Mouse (Mus musculus): Measurements from ENCODE around the gene Gmppa. TPM values are rescaled to one million over a fixed set of nuclear protein-coding genes. Genes with fewer than 3 reads are reported as not detected.
A peak's percentile ranks its signal among the peaks of the same experiment; 100 is the strongest.

The Gmppa gene
- polyA plus RNA-seq, 1 experiment from 2014 or later: 103 TPM

DNA sequence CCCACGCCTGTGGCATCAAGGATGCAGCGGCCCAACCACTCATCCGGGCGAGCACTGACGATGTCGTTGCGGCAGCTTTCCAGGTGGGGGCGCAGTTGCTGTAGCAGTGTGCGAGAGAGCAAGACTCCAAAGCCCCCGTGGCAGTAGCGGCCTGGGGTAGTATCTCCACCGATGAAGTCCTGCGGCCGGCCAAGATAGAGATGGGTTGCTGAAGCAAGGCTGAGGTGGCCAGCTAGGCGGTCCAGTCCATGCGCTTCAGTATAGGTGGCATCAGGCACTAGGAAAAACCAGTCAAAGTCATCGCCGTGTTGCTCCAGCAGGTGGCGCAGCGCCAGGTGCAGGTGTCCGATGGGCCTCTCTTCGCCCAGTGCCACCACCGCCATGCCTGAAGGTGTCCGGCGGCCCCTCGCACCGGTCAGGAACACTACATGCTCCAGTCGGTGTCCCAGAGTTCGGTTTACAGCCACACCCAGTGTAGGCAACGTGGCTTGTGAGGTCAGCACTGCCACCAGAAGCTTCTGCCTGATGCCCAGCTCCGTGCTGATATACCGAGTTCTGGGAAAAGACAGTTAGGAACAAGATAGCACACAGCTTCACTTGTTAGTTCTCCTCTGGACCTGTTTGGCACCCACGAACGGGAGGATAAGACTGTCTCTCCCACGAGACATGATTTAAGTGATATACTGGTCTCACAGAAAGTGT is 41.7 kb downstream of the Gmppa start:
- no peak for ATAC-seq (ENCODE audit: insufficient number of reproducible peaks, low FRiP score, low TSS enrichment, low read depth)
- peak overlapping the region; percentile 79 for H3K4me3 ChIP-seq (replicated peaks)
- no peak overlapping the region for H3K9ac ChIP-seq
- 10% methylated on average over 35 of the region's 35 CpGs for WGBS
- H3K4me2 ChIP-seq (replicated peaks): peak overlapping the region; percentile 73
- no peaks in the 10 kb centered on the region for H3K9me3 ChIP-seq (replicated peaks)
- H3K4me1 ChIP-seq: peaks cover 35% of the 10 kb centered on the region
- H3K36me3 ChIP-seq: peaks cover 45% of the 10 kb centered on the region
- H3K27me3 ChIP-seq: peaks cover 24% of the 10 kb centered on the region
- no peak overlapping the region for H3K27ac ChIP-seq (replicated peaks)

DNA sequence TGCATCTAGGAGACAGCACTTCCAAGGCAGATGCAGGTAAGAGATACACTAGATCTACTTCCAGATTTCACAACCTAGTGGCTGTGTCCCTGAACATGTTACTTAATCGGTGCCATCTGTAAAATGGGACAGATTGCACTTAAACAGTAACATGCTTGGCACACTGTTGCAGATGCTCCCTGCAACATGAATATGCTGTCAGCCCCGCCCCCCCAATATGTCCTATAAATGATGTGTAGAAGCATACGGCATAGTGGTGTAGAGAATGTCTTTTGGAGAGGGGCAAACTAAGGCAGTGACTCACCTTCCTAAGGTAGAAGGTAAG is 42.2 kb downstream of the Gmppa start:
- peaks cover 35% of the 10 kb centered on the region for H3K4me1 ChIP-seq
- peaks cover 40% of the 10 kb centered on the region for H3K36me3 ChIP-seq
- H3K4me2 ChIP-seq (replicated peaks): peak overlapping the region; percentile 73
- H3K27ac ChIP-seq (replicated peaks): no peak overlapping the region
- peaks cover 29% of the 10 kb centered on the region for H3K27me3 ChIP-seq
- no peak overlapping the region for H3K9ac ChIP-seq
- WGBS: 42% methylated on average over 3 of the region's 3 CpGs
- H3K9me3 ChIP-seq (replicated peaks): no peaks in the 10 kb centered on the region
- no peak for ATAC-seq (ENCODE audit: insufficient number of reproducible peaks, low FRiP score, low TSS enrichment, low read depth)
- peak overlapping the region; percentile 79 for H3K4me3 ChIP-seq (replicated peaks)

DNA sequence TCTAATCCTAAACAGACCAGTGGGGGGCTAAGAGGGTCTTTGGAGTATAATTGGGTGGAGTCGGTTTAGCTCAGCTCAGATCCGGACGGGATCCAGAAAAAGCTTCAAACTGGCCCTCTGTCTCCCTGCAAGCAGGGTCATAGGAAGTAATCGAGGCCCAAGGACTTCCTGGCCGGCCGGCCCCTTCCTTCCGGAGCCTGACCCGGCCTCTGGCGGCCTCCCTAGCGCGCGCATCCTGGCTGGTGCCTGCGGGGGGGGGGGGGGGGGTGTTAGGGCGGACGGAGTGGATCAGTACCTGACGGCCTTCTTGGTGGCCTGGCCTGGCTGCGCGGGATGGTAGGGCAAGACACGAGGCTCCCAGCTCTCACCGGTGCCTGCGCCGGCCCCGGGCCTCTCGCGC is 42.8 kb downstream of the Gmppa start:
- peaks cover 35% of the 10 kb centered on the region for H3K36me3 ChIP-seq
- H3K9ac ChIP-seq: peak overlapping the region; percentile 54
- peak overlapping the region; percentile 86 for H3K27ac ChIP-seq (replicated peaks)
- peaks cover 35% of the 10 kb centered on the region for H3K27me3 ChIP-seq
- peak overlapping the region; percentile 73 for H3K4me2 ChIP-seq (replicated peaks)
- H3K4me3 ChIP-seq (replicated peaks): peak overlapping the region; percentile 79
- no peak for ATAC-seq (ENCODE audit: insufficient number of reproducible peaks, low FRiP score, low TSS enrichment, low read depth)
- WGBS: under 1% methylated on average over 20 of the region's 25 CpGs
- H3K9me3 ChIP-seq (replicated peaks): no peaks in the 10 kb centered on the region
- peaks cover 35% of the 10 kb centered on the region for H3K4me1 ChIP-seq

DNA sequence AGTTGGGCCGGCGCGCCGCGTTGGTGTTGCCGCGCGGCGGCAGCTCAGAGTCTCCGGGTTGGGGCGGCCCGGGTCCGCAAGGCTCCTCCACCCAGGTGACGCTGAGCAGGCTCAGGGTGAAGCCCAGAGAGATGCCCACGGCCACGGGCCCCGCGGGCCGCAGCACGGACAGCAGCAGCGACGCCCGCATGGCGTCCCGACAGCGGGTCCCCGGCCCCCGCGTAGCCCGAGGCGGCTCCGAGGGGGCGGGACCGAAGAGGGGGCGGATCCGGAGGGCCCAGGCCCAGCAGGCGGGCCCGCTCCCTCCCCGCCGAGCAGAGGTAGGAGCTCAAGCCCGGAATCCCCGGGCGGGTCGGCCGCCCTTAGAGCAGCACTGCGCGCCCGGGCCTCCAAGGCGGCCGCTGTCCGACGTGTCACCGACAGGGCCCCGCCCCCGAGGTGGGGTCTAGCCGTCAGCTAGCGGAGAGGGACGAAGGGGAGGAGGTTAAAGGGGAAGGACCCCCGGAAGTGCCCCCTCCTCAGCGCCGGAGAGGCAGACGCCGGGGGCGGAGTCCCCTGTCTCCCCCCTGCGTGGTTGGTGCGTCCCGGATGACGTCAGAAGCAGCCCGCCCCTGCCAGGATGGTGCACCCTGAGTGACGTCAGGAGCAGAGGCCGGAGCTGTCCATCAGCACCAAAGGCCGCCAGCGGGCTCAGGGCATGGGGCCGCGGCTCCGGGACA is 43.3 kb downstream of the Gmppa start, which contains the start of the genes Chpf and Tmem198:
Gene Chpf (minus strand): TSS at position 392 of the 719 bp plus-strand sequence.
Gene Tmem198 (plus strand): TSS at position 617 of the 719 bp plus-strand sequence.
- WGBS: under 1% methylated on average over 75 of the region's 76 CpGs
- ATAC-seq (ENCODE audit: insufficient number of reproducible peaks, low FRiP score, low TSS enrichment, low read depth): peak; percentile 93

DNA sequence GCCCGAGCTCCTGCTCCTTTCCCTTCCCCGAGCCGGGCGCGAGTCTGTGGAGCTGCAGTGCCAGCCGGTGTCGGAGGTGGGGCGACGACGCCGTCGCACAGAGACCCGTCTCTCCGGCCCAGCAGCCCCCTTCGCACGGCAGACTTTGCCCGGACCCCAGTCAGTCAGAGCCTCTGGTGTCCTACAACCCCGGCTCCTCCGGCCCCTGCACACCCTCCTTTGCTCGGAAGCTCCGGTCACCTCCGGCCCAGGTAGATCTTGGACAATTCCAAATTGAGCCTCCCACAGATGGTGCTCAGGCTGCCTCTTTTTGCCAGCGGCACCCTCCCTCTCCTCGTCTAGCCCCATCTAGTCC is 43.9 kb downstream of the Gmppa start:
- H3K4me2 ChIP-seq (replicated peaks): peak overlapping the region; percentile 73
- H3K9me3 ChIP-seq (replicated peaks): no peaks in the 10 kb centered on the region
- peak overlapping the region; percentile 79 for H3K4me3 ChIP-seq (replicated peaks)
- H3K9ac ChIP-seq: 0 out of 2 replicates have a peak overlapping the region, but pooled peaks have one; percentile 1
- WGBS: 1% methylated on average over 24 of the region's 24 CpGs
- H3K27me3 ChIP-seq: peaks cover 46% of the 10 kb centered on the region
- H3K27ac ChIP-seq (replicated peaks): no peak overlapping the region
- peaks cover 25% of the 10 kb centered on the region for H3K36me3 ChIP-seq
- ATAC-seq (ENCODE audit: insufficient number of reproducible peaks, low FRiP score, low TSS enrichment, low read depth): no peak
- peaks cover 30% of the 10 kb centered on the region for H3K4me1 ChIP-seq

More for the DNA sequence above, 43.3 kb downstream of the Gmppa start, which contains the start of the genes Chpf and Tmem198:
- Histone ChIP-seq H3K27ac (replicated peaks) (peak within 1 kb of the TSS; percentile 86), H3K4me2 (replicated peaks) (peak within 1 kb of the TSS; percentile 73), H3K27me3 (peaks cover 40% of the 10 kb centered on the region), H3K9ac (peak within 1 kb of the TSS; percentile 54), H3K4me3 (replicated peaks) (peak within 1 kb of the TSS; percentile 79), H3K36me3 (peaks cover 30% of the 10 kb centered on the region), H3K9me3 (replicated peaks) (no peaks in the 10 kb centered on the region), H3K4me1 (peaks cover 32% of the 10 kb centered on the region)

DNA sequence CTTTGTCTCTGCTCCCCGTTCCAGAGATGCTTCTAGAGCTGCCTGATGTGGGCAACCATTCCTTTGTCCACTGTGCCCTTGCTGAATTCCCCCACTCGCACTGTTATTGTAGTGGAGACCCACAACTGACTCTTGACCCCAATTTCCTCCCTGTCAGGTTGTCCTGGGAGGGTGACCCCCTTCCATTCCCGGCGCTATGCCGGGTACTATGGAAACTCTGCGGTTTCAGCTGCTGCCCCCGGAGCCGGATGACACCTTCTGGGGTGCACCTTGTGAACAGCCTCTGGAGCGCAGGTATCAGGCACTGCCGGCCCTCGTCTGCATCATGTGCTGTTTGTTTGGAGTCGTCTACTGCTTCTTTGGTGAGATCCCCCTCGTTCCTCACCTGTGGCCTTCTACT is 44.3 kb downstream of the Gmppa start:
- peaks cover 50% of the 10 kb centered on the region for H3K27me3 ChIP-seq
- H3K9ac ChIP-seq: no peak overlapping the region
- peaks cover 21% of the 10 kb centered on the region for H3K36me3 ChIP-seq
- peaks cover 26% of the 10 kb centered on the region for H3K4me1 ChIP-seq
- H3K4me3 ChIP-seq (replicated peaks): peak overlapping the region; percentile 79
- ATAC-seq (ENCODE audit: insufficient number of reproducible peaks, low FRiP score, low TSS enrichment, low read depth): no peak
- 17% methylated on average over 13 of the region's 13 CpGs for WGBS
- H3K9me3 ChIP-seq (replicated peaks): no peaks in the 10 kb centered on the region
- H3K27ac ChIP-seq (replicated peaks): no peak overlapping the region
- peak overlapping the region; percentile 73 for H3K4me2 ChIP-seq (replicated peaks)

DNA sequence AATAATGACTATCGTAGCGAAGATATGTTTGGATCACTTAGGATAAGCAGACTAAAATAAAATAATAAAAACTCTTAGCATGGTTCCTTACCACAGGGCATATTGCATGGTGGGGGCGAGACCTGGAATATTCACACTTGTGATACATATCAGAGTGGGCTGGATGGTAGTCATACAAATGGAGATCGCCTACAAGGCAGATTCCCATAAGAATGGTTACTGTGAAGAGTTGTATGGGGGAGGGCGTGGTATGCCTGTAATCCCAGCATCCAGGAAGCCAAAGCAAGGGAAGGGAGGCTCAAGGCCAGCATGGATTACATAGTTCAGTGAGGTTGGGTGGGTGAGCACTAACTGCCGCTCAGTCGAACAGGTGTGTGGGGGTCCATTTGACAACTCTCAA is 45.0 kb downstream of the Gmppa start:
- no peaks in the 10 kb centered on the region for H3K9me3 ChIP-seq (replicated peaks)
- no peak for ATAC-seq (ENCODE audit: insufficient number of reproducible peaks, low FRiP score, low TSS enrichment, low read depth)
- no peak overlapping the region for H3K4me2 ChIP-seq (replicated peaks)
- WGBS: 83% methylated on average over 7 of the region's 7 CpGs
- H3K27me3 ChIP-seq: peaks cover 57% of the 10 kb centered on the region
- H3K4me1 ChIP-seq: peaks cover 26% of the 10 kb centered on the region
- peaks cover 14% of the 10 kb centered on the region for H3K36me3 ChIP-seq
- no peak overlapping the region for H3K9ac ChIP-seq
- H3K4me3 ChIP-seq (replicated peaks): no peak overlapping the region
- no peak overlapping the region for H3K27ac ChIP-seq (replicated peaks)

DNA sequence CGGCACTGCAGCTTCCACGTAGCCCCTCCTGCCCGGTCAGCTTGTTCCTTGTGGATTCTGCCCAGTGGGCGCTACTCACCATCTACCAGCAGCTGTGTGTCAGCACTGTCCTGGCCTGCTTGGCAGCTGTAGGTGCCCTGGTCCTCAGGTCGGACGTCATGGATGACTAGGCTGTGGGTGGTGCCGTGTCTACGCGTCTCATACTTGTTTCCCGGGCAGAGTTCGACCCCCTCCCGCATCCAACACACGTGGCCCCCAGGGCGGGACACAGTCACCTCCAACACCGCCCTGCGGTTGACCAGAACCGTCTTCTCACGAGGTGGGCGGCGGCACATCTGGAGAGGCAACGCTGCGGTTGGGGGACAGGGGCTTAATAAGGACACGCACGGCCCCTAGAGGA is 50.8 kb downstream of the Gmppa start:
- Histone ChIP-seq H3K4me2 (replicated peaks) (peak overlapping the region; percentile 81), H3K27ac (replicated peaks) (no peak overlapping the region), H3K36me3 (peaks cover 17% of the 10 kb centered on the region), H3K4me1 (peaks cover 17% of the 10 kb centered on the region), H3K27me3 (peaks cover 74% of the 10 kb centered on the region), H3K9me3 (replicated peaks) (no peaks in the 10 kb centered on the region), H3K9ac (no peak overlapping the region), H3K4me3 (replicated peaks) (peak overlapping the region; percentile 49; the same call in 1 of the 2 replicates)
- 11% methylated on average over 24 of the region's 24 CpGs for WGBS
- no peak for ATAC-seq (ENCODE audit: insufficient number of reproducible peaks, low FRiP score, low TSS enrichment, low read depth)

DNA sequence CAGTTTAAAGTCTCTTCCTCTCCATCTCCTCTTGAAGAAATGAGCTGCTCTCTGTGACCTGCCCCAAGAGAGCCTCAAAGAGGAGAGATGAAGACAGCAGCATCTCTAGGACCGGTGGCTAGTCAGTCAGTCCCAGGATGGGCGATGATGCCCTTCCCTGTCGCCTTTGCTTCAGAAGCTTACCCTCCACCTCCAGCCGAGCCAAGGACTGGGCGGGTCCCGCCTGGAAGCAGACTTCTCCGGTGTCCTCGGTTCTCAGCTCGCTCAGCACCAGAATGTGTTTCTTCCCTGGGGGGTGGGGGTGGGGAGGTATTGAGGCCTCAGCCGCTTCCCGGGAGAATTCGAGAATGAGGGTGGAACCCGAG is 51.3 kb downstream of the Gmppa start:
- Histone ChIP-seq H3K9me3 (replicated peaks) (no peaks in the 10 kb centered on the region), H3K27me3 (peaks cover 71% of the 10 kb centered on the region), H3K9ac (no peak overlapping the region), H3K4me3 (replicated peaks) (peak overlapping the region; percentile 49), H3K4me1 (peaks cover 17% of the 10 kb centered on the region), H3K36me3 (peaks cover 22% of the 10 kb centered on the region), H3K4me2 (replicated peaks) (peak overlapping the region; percentile 81), H3K27ac (replicated peaks) (no peak overlapping the region)
- no peak; the same call in 1 of the 2 replicates for ATAC-seq (ENCODE audit: insufficient number of reproducible peaks, low FRiP score, low TSS enrichment, low read depth)
- 2% methylated on average over 13 of the region's 13 CpGs for WGBS

DNA sequence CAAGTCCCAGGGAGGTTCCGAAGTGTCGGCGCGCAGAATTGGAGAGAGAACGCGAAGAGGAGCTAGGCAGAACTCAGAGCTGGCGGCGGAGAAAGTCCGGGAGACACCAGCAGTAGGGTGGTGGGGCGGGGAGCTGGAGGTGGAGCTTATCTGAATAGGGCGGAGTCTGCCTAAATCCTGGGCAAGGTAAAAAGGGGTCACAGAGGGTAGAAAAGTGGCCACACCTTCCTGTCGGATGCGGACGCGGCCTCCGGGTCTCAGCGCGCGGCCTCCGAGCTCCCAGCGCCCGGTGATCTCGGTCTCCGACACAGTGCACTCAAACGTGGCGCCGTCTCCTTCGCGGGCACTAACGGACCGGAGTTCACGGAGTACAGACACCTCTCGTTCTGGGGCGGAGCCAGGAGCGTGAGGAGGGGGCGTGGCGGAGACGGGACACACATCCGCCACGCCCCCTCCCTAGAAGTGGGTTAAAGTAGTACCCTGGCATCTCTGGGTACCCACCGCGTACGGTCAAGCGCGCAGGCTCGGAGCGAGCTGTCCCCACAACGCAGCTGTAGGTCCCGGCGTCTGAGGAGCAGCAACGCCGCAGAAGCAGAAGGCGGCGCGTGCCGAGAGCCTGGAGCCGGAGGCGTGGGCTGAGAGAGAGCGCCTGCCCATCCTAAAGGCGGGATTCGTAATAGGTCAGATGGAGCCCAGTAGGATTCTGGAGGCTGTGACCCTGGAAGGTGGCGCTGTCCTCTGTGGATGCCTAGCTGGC is 51.9 kb downstream of the Gmppa start:
- no peak overlapping the region for H3K9ac ChIP-seq
- no peaks in the 10 kb centered on the region for H3K9me3 ChIP-seq (replicated peaks)
- peak; percentile 63 for ATAC-seq (ENCODE audit: insufficient number of reproducible peaks, low FRiP score, low TSS enrichment, low read depth)
- H3K4me3 ChIP-seq (replicated peaks): peak overlapping the region; percentile 49
- peak overlapping the region; percentile 81 for H3K4me2 ChIP-seq (replicated peaks)
- H3K27me3 ChIP-seq: peaks cover 66% of the 10 kb centered on the region
- H3K27ac ChIP-seq (replicated peaks): no peak overlapping the region
- H3K36me3 ChIP-seq: peaks cover 28% of the 10 kb centered on the region
- under 1% methylated on average over 62 of the region's 62 CpGs for WGBS
- peaks cover 17% of the 10 kb centered on the region for H3K4me1 ChIP-seq
